In the genomic region with DNA sequence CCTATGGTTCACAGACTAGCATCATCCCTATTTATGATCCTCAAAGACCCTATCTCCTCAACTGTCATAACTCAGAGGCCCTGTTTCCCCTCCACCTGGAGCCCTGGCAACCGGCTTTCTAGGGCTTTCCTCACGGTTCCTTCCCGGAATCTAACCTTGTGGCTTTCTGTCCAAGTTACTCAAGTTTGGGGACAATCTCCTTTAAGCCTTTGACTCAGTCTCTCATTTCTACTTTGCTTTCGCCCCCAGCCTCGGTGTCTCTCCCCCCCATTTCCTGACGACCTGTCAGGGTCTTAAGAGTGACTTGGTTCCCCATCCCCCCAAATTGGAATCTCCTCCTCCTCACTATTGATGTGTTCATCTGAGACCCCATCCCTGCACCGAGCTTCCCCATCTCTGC, we compare ENCODE assay signal across 9 mouse cellular contexts. TPM values are rescaled to one million over a fixed set of nuclear protein-coding genes. Genes with fewer than 3 reads are reported as not detected.
DNase-seq lines count a peak whose midpoint lies in the region; ATAC-seq lines count a peak whose summit lies in the region.
"Had no signal": no experiment of that assay in that cellular context is flagged by ENCODE, and none has a peak within 500 bp of the region (broad histone marks: within the 10 kb centered on the region; RNA-seq: fewer than 3 reads in every experiment).

No protein-coding gene starts in this region.

- WGBS in forebrain, embryonic 14.5 days, result 4% methylated on average over 7 of the region's 7 CpGs
- 5% methylated on average over 7 of the region's 7 CpGs for WGBS in limb, embryonic 15.5 days
- WGBS in stomach, embryonic 15.5 days, result 6% methylated on average over 7 of the region's 7 CpGs

- peaks cover 98% of the 10 kb centered on the region for H3K4me1 ChIP-seq in megakaryocyte, embryonic 14.5 days
- peaks cover 8% of the 10 kb centered on the region for H3K4me1 ChIP-seq in forebrain, embryonic 14.5 days (ENCODE audit: control insufficient read depth, insufficient read depth, low read length)
- H3K4me1 ChIP-seq in limb, embryonic 15.5 days, result peaks cover 68% of the 10 kb centered on the region
- peaks cover 49% of the 10 kb centered on the region for H3K4me1 ChIP-seq in stomach, embryonic 15.5 days

- H3K4me2 ChIP-seq in forebrain, embryonic 14.5 days (ENCODE audit: low read length), result peak overlapping the region; percentile 94
- peak overlapping the region; percentile 99 for H3K4me2 ChIP-seq in limb, embryonic 15.5 days
- peak overlapping the region; percentile 98 for H3K4me2 ChIP-seq in stomach, embryonic 15.5 days

- H3K9me3 ChIP-seq in megakaryocyte, embryonic 14.5 days, result peaks cover 6% of the 10 kb centered on the region; the same call in 1 of the 2 replicates
- H3K9me3 ChIP-seq in forebrain, embryonic 14.5 days (replicated peaks; ENCODE audit: control insufficient read depth, low read length), result no peaks in the 10 kb centered on the region
- no peaks in the 10 kb centered on the region for H3K9me3 ChIP-seq in limb, embryonic 15.5 days
- no peaks in the 10 kb centered on the region for H3K9me3 ChIP-seq in stomach, embryonic 15.5 days

- H3K9ac ChIP-seq in forebrain, embryonic 14.5 days (ENCODE audit: low read length), result no peak overlapping the region
- no peak overlapping the region for H3K9ac ChIP-seq in limb, embryonic 15.5 days
- H3K9ac ChIP-seq in stomach, embryonic 15.5 days, result peak overlapping the region; percentile 26; the same call in 1 of the 2 replicates

- no peak overlapping the region for H3K27ac ChIP-seq in forebrain, embryonic 14.5 days (ENCODE audit: low read depth, low read length)
- no peak overlapping the region for H3K27ac ChIP-seq in limb, embryonic 15.5 days
- no peak overlapping the region for H3K27ac ChIP-seq in stomach, embryonic 15.5 days

- ATAC-seq in megakaryocyte, adult 5-6 weeks (ENCODE audit: poor library complexity, severe bottlenecking), result no peak
- no peak for ATAC-seq in forebrain, embryonic 14.5 days
- no peak for ATAC-seq in limb, embryonic 15.5 days (ENCODE audit: insufficient number of reproducible peaks, low FRiP score, low TSS enrichment, low read depth)
- no peak for ATAC-seq in stomach, embryonic 15.5 days (ENCODE audit: insufficient read depth, low FRiP score, low read depth)

- no peak for DNase-seq in forebrain, embryonic 14.5 days (ENCODE audit: low spot score)
- no peak for DNase-seq in MN1 (ENCODE audit: low spot score)
- DNase-seq in urinary bladder, adult 18-20 months (ENCODE audit: low spot score in 2 of 2), result no peak
- no peak for DNase-seq in retina, embryonic 14.5 days (ENCODE audit: low spot score)

- peaks cover 6% of the 10 kb centered on the region for H3K36me3 ChIP-seq in megakaryocyte, embryonic 14.5 days (replicated peaks; ENCODE audit: low read length)
- H3K36me3 ChIP-seq in forebrain, embryonic 14.5 days (ENCODE audit: control insufficient read depth, insufficient read depth, low read length), result no peaks in the 10 kb centered on the region
- H3K36me3 ChIP-seq in limb, embryonic 15.5 days, result 0 out of 2 replicates have a peak, but pooled peaks cover 1% of the 10 kb centered on the region
- H3K36me3 ChIP-seq in stomach, embryonic 15.5 days, result no peaks in the 10 kb centered on the region

- H3K27me3 ChIP-seq in megakaryocyte, embryonic 14.5 days (replicated peaks), result peaks cover 62% of the 10 kb centered on the region
- H3K27me3 ChIP-seq in forebrain, embryonic 14.5 days (replicated peaks; ENCODE audit: control insufficient read depth, insufficient read depth, low read length), result peaks cover 79% of the 10 kb centered on the region
- peaks cover 88% of the 10 kb centered on the region for H3K27me3 ChIP-seq in limb, embryonic 15.5 days
- H3K27me3 ChIP-seq in stomach, embryonic 15.5 days (replicated peaks), result peaks cover 66% of the 10 kb centered on the region

- peak overlapping the region; percentile 94 for H3K4me3 ChIP-seq in megakaryocyte, embryonic 14.5 days (replicated peaks)
- peak overlapping the region; percentile 42 for H3K4me3 ChIP-seq in forebrain, embryonic 14.5 days (ENCODE audit: low read depth, low read length)
- peak overlapping the region; percentile 54 for H3K4me3 ChIP-seq in limb, embryonic 15.5 days
- H3K4me3 ChIP-seq in stomach, embryonic 15.5 days (replicated peaks), result peak overlapping the region; percentile 54

RNA-seq across cellular contexts. Expression of gene Icam5, which starts 0.6 kb away (rescaled TPM):
- polyA plus RNA-seq in megakaryocyte, embryonic 14.5 days (2012; ENCODE audit: insufficient read depth, low replicate concordance), result 3.0 and 9.9 TPM in 2 replicates
- total RNA-seq in megakaryocyte, adult 5-6 weeks (2015), result not detected in 2 replicates
- not detected in 2 replicates for total RNA-seq in megakaryocyte, adult 5-6 weeks (2017)
- 0.63 and 1.0 TPM in 2 replicates for polyA plus RNA-seq in forebrain, embryonic 14.5 days (2014; fragmentation: Nextera tagmentation; extraction: Ambion mirVana)
- 0.05 and 0.21 TPM in 2 replicates for polyA plus RNA-seq in limb, embryonic 15.5 days (2015; fragmentation: Nextera tagmentation; extraction: Ambion mirVana)
- polyA plus RNA-seq in stomach, embryonic 15.5 days (2015; fragmentation: Nextera tagmentation; extraction: Ambion mirVana), result 0.05 and 0.21 TPM in 2 replicates

RNA-seq across cellular contexts. Expression of gene Icam4, which starts 3.3 kb away (rescaled TPM):
- 5.3 and 7.9 TPM in 2 replicates for polyA plus RNA-seq in megakaryocyte, embryonic 14.5 days (2012; ENCODE audit: insufficient read depth, low replicate concordance)
- total RNA-seq in megakaryocyte, adult 5-6 weeks (2015), result 0.91 and 1.1 TPM in 2 replicates
- 0.44 and 2.4 TPM in 2 replicates for total RNA-seq in megakaryocyte, adult 5-6 weeks (2017)
- polyA plus RNA-seq in forebrain, embryonic 14.5 days (2014; fragmentation: Nextera tagmentation; extraction: Ambion mirVana), result not detected in 2 replicates
- polyA plus RNA-seq in limb, embryonic 15.5 days (2015; fragmentation: Nextera tagmentation; extraction: Ambion mirVana), result 0.96 and 3.0 TPM in 2 replicates
- polyA plus RNA-seq in stomach, embryonic 15.5 days (2015; fragmentation: Nextera tagmentation; extraction: Ambion mirVana), result 6.6 and 16.2 TPM in 2 replicates

RNA-seq across cellular contexts. Expression of gene Icam1, which starts 16.7 kb away (rescaled TPM):
- polyA plus RNA-seq in megakaryocyte, embryonic 14.5 days (2012; ENCODE audit: insufficient read depth, low replicate concordance), result 8.8 and 10.8 TPM in 2 replicates
- 9.6 and 15.3 TPM in 2 replicates for total RNA-seq in megakaryocyte, adult 5-6 weeks (2015)
- total RNA-seq in megakaryocyte, adult 5-6 weeks (2017), result 19.5 and 20.5 TPM in 2 replicates
- polyA plus RNA-seq in forebrain, embryonic 14.5 days (2014; fragmentation: Nextera tagmentation; extraction: Ambion mirVana), result 2.6 and 3.5 TPM in 2 replicates
- polyA plus RNA-seq in limb, embryonic 15.5 days (2015; fragmentation: Nextera tagmentation; extraction: Ambion mirVana), result 23.4 and 24.4 TPM in 2 replicates
- polyA plus RNA-seq in stomach, embryonic 15.5 days (2015; fragmentation: Nextera tagmentation; extraction: Ambion mirVana), result 10.9 and 11.3 TPM in 2 replicates

RNA-seq across cellular contexts. Expression of gene Mrpl4, which starts 30.0 kb away (rescaled TPM):
- polyA plus RNA-seq in megakaryocyte, embryonic 14.5 days (2012; ENCODE audit: insufficient read depth, low replicate concordance), result 62.4 and 63.4 TPM in 2 replicates
- total RNA-seq in megakaryocyte, adult 5-6 weeks (2015), result 47.3 and 63.6 TPM in 2 replicates
- total RNA-seq in megakaryocyte, adult 5-6 weeks (2017), result 44.5 and 50.3 TPM in 2 replicates
- polyA plus RNA-seq in forebrain, embryonic 14.5 days (2014; fragmentation: Nextera tagmentation; extraction: Ambion mirVana), result 118 and 129 TPM in 2 replicates
- polyA plus RNA-seq in limb, embryonic 15.5 days (2015; fragmentation: Nextera tagmentation; extraction: Ambion mirVana), result 112 and 116 TPM in 2 replicates
- polyA plus RNA-seq in stomach, embryonic 15.5 days (2015; fragmentation: Nextera tagmentation; extraction: Ambion mirVana), result 129 and 133 TPM in 2 replicates

RNA-seq across cellular contexts. Expression of gene Zglp1, which starts 34.4 kb away (rescaled TPM):
- 3.6 TPM in 1 of 2 replicates, not detected in the other for polyA plus RNA-seq in megakaryocyte, embryonic 14.5 days (2012; ENCODE audit: insufficient read depth, low replicate concordance)
- total RNA-seq in megakaryocyte, adult 5-6 weeks (2015), result 1.2 TPM in 1 of 2 replicates, not detected in the other
- total RNA-seq in megakaryocyte, adult 5-6 weeks (2017), result not detected in 2 replicates
- polyA plus RNA-seq in forebrain, embryonic 14.5 days (2014; fragmentation: Nextera tagmentation; extraction: Ambion mirVana), result 1.3 and 1.8 TPM in 2 replicates
- 0.56 TPM in 1 of 2 replicates, not detected in the other for polyA plus RNA-seq in limb, embryonic 15.5 days (2015; fragmentation: Nextera tagmentation; extraction: Ambion mirVana)
- polyA plus RNA-seq in stomach, embryonic 15.5 days (2015; fragmentation: Nextera tagmentation; extraction: Ambion mirVana), result 0.73 TPM in 1 of 2 replicates, not detected in the other
- polyA plus RNA-seq: gonadal fat pad, adult 2 months had no signal

Comparison
In these comparisons a context has a peak if more than half of its experiments do, and no peak if none do; other contexts are left out.
1. H3K4me3 ChIP-seq: peak in every context shown above with its lines; median percentile 94 in megakaryocyte, embryonic 14.5 days; 54 in limb, embryonic 15.5 days; 54 in stomach, embryonic 15.5 days; 42 in forebrain, embryonic 14.5 days.